In the genomic region with DNA sequence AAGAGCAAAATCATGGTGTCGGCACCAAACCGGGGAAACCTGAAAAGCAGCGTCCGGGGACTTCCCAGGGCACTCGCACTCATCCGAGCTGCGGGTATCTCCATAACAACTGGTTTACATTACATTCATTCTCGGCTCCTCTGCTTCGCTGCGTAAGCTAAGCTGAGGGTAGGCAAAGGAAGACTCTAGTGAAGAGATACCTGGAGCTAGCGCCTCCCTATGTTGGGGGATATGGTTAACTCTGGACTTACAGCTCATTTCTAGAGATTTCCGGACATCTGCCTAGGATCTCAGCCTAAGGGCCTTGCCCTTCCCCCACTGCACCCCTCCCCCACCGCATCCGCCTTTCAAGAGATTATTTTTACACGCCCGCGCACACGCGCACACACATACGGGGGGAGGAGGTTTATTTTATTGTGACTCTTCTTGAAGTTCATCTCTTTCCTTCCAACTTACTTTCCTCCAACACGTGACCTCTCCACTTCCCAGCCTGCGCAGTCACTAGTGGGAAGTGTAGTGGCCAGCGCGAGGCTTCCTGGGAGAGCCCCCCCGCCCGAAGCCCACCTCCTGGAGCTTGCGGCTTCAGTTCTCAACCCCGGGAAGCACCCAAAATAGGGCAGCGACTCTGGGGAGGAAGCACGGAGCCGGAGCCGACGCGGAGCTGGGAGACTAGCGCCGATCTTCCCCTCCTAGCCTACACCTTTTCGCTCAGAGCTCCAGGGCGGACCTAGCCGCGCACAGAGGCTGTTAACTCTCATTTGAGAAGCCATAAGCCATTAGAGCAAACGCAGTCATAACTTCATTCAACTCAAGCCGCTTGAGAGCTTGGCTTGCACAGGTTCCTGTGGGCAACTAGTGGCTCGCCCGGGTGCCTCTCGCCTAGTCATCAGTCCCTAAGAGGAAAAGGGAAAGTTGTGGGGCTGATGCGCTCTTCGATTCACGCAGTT, we compare ENCODE assay signal across 8 mouse cellular contexts. TPM values are rescaled to one million over a fixed set of nuclear protein-coding genes. Genes with fewer than 3 reads are reported as not detected.
DNase-seq lines count a peak whose midpoint lies in the region; ATAC-seq lines count a peak whose summit lies in the region.

No protein-coding gene starts in this region.

- H3K4me2 ChIP-seq in forebrain, embryonic 13.5 days = peak overlapping the region; percentile 96
- H3K4me2 ChIP-seq in limb, embryonic 15.5 days = peak overlapping the region; percentile 43
- peak overlapping the region; percentile 62 for H3K4me2 ChIP-seq in stomach, embryonic 16.5 days (ENCODE audit: low read depth, low read length)

- peak; percentile 36 to 53 for DNase-seq in layer of hippocampus, postnatal 10 days (ENCODE audit: low spot score in 2 of 2)
- no peak for DNase-seq in layer of hippocampus, adult 9-10 months (ENCODE audit: low spot score)
- DNase-seq in cerebellum, adult 8-10 months = peak; percentile 27
- DNase-seq in adrenal gland, postnatal 36 days = no peak
- no peak for DNase-seq in urinary bladder, postnatal 4 days (ENCODE audit: low spot score in 2 of 2)

- H3K9ac ChIP-seq in forebrain, embryonic 13.5 days = peak overlapping the region; percentile 27; the same call in 1 of the 2 replicates
- no peak overlapping the region for H3K9ac ChIP-seq in limb, embryonic 15.5 days
- H3K9ac ChIP-seq in stomach, embryonic 16.5 days (ENCODE audit: low read length) = 0 out of 2 replicates have a peak overlapping the region, but pooled peaks have one; percentile 31

- no peaks in the 10 kb centered on the region for H3K9me3 ChIP-seq in forebrain, embryonic 13.5 days (replicated peaks)
- H3K9me3 ChIP-seq in limb, embryonic 15.5 days = no peaks in the 10 kb centered on the region
- no peaks in the 10 kb centered on the region for H3K9me3 ChIP-seq in stomach, embryonic 16.5 days (replicated peaks; ENCODE audit: control insufficient read depth, low read length)

- H3K4me3 ChIP-seq in forebrain, embryonic 13.5 days = peak overlapping the region; percentile 44
- peak overlapping the region; percentile 25 for H3K4me3 ChIP-seq in limb, embryonic 15.5 days
- peak overlapping the region; percentile 39 for H3K4me3 ChIP-seq in stomach, embryonic 16.5 days (replicated peaks; ENCODE audit: low read length)

- no peak overlapping the region for H3K27ac ChIP-seq in forebrain, embryonic 13.5 days
- H3K27ac ChIP-seq in limb, embryonic 15.5 days = no peak overlapping the region
- H3K27ac ChIP-seq in stomach, embryonic 16.5 days (ENCODE audit: low read length) = no peak overlapping the region

- 1% methylated on average over 48 of the region's 48 CpGs for WGBS in forebrain, embryonic 13.5 days
- under 1% methylated on average over 48 of the region's 48 CpGs for WGBS in limb, embryonic 15.5 days
- under 1% methylated on average over 48 of the region's 48 CpGs for WGBS in stomach, embryonic 16.5 days

- H3K36me3 ChIP-seq in forebrain, embryonic 13.5 days (ENCODE audit: poor library complexity, severe bottlenecking) = no peaks in the 10 kb centered on the region
- H3K36me3 ChIP-seq in limb, embryonic 15.5 days = no peaks in the 10 kb centered on the region
- no peaks in the 10 kb centered on the region for H3K36me3 ChIP-seq in stomach, embryonic 16.5 days (ENCODE audit: control insufficient read depth, insufficient read depth, low read length)

- H3K27me3 ChIP-seq in forebrain, embryonic 13.5 days = peaks cover 61% of the 10 kb centered on the region
- H3K27me3 ChIP-seq in limb, embryonic 15.5 days = peaks cover 68% of the 10 kb centered on the region
- H3K27me3 ChIP-seq in stomach, embryonic 16.5 days (ENCODE audit: control insufficient read depth, insufficient read depth, low read length) = peaks cover 52% of the 10 kb centered on the region

- ATAC-seq in forebrain, embryonic 13.5 days = no peak
- ATAC-seq in limb, embryonic 15.5 days (ENCODE audit: insufficient number of reproducible peaks, low FRiP score, low TSS enrichment, low read depth) = no peak
- ATAC-seq in stomach, embryonic 16.5 days (ENCODE audit: insufficient read depth, low FRiP score) = no peak

- H3K4me1 ChIP-seq in forebrain, embryonic 13.5 days = peaks cover 38% of the 10 kb centered on the region
- peaks cover 25% of the 10 kb centered on the region for H3K4me1 ChIP-seq in limb, embryonic 15.5 days
- peaks cover 24% of the 10 kb centered on the region for H3K4me1 ChIP-seq in stomach, embryonic 16.5 days (ENCODE audit: control insufficient read depth, insufficient read depth, low read length)

RNA-seq across cellular contexts. Expression of gene Bdnf, which starts 0.7 kb away (rescaled TPM):
- 10 to 100 TPM; 27.1 to 29.6 TPM for total RNA-seq in layer of hippocampus, postnatal 10 days (2021)
- 0.74 and 1.2 TPM in 2 replicates for polyA plus RNA-seq in forebrain, embryonic 13.5 days (2015; fragmentation: Nextera tagmentation; extraction: Ambion mirVana)
- polyA plus RNA-seq in limb, embryonic 15.5 days (2015; fragmentation: Nextera tagmentation; extraction: Ambion mirVana) = 2.4 and 3.0 TPM in 2 replicates
- polyA plus RNA-seq in stomach, embryonic 16.5 days (2015; fragmentation: Nextera tagmentation; extraction: Ambion mirVana) = 1.5 and 1.9 TPM in 2 replicates
- under 1 TPM; 0.07 to 0.16 TPM for total RNA-seq in adrenal gland, postnatal 36 days (2021)

Comparison
In these comparisons a context has a peak if more than half of its experiments do, and no peak if none do; other contexts are left out.
1. DNase-seq: peak in layer of hippocampus, postnatal 10 days (2 of 2) and cerebellum, adult 8-10 months (single experiment); none in layer of hippocampus, adult 9-10 months (single experiment), adrenal gland, postnatal 36 days (0 of 2) and urinary bladder, postnatal 4 days (0 of 2).
2. H3K4me2 ChIP-seq: peak in every context shown above with its lines; median percentile 96 in forebrain, embryonic 13.5 days; 62 in stomach, embryonic 16.5 days; 43 in limb, embryonic 15.5 days.
3. Peak in every context shown above with its lines, with median percentiles within 50 percentile points of each other: H3K4me3 ChIP-seq.